Mouse (Mus musculus): ENCODE measurements around the gene Ino80b.

Ino80b gene

DNA sequence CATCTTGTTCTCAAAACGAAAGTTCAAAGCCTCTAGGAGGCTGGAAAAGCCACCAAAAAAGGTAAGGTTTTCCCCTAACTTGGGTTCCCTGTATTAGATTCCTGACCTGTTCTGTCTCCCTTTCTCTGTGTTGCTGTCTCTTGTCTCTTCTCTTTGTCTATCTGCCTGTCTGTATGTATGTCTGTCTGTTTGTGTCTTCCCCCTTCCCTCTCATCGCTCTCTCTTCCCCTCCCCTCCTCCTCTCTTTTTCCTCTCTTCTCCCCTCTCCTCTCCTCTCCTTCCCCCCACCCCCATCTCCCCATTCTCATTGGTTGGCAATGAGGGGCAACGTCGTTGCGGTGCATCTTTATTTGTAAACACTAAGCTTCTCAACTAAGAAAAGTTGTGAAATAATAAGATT lies at the start of gene Ino80b:
TSS of gene Ino80b (minus strand) at position 101 of the 400 bp plus-strand sequence.
- no peak for DNase-seq

DNA sequence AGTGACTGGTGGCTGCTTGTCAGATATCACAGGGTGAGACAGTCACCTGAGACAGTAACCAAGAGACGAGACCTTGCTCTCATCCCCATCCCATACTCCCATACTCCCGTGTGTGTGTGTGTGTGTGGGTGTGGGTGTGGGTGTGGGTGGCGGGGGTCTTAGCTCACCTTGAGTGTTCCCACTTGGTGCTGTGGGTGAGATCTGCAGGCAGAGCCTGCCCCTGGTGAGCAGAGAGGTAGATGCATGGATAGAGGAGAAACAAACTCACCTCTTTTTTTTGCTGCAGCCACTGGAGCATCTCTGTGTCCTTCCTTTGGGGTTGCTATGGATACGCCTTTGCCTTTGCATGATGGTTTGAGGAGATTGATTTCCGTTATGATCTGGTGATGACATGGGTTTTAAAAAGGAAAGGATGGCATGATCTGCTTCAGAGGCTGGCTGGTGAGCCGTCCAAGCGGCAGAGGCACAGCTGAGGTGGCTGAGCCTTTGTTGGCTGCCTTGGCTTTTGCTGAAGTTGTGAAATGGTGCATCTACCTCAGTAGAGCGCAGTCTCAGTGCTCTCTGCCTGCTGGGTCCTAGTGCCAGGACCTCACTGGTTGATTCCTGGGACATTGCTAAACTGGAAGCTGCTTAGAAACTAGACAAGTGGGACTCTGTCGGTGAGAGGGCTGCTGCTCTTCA lies 47.1 kb upstream of the Ino80b start:
- DNase-seq = no peak

DNA sequence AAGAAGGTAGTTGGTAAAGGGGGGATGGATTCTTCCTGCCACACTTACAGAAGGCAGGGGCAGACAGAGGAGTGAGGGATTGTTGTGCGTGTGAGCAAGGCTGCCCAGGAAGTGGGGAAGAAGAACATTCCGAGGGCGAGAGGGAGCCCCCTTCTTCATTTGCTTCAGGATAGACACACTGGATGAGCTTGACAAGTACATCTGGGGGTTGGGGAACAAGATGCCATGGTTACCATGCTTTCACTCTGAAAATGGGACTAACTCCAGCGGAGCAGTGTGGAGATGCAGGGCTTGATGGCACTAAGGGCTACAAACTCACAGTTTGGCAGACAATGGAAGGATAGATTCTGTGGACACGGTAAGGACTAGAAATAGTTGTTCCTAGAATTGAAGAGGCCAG lies 45.8 kb upstream of the Ino80b start:
- DNase-seq = no peak

DNA sequence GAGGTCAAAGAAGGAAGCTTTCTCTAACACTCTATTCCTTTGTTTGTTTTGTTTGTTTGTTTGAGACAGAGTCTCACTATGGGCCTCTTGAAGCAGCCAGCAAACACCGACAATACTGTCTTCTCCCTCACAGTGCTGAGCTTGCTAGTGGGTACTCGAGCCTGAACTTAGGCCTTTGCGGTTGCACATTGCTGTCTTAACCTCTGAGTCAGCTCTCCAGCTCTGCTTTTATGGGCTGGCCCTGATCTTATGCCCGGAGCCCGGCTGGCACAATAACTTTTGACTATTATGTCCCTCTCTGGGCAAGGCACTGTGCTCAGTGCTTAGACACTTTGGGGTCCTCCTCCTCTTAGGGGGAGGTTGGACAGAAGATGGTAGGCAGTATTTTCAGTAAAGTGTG lies 44.6 kb upstream of the Ino80b start:
- peak; percentile 48 to 71 for DNase-seq

DNA sequence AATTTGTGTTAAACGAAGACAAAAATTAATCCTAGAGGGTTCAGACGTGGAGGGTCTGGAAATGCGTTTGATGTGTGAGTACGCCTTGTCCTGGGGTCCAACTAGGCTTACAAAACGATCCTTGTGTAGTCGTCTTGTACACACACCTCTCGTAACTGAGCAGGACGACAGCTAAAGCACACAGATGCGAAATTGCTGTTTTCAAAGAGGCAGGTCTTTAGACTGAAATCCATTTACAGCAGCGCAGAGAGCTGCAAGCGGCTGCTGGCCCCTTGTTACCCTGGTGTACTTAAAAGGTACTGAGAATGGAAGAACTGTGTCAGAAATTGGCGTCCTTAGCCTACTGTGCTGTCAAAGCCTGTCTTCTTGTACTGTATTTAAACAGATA lies 41.0 kb upstream of the Ino80b start:
- DNase-seq = no peak

DNA sequence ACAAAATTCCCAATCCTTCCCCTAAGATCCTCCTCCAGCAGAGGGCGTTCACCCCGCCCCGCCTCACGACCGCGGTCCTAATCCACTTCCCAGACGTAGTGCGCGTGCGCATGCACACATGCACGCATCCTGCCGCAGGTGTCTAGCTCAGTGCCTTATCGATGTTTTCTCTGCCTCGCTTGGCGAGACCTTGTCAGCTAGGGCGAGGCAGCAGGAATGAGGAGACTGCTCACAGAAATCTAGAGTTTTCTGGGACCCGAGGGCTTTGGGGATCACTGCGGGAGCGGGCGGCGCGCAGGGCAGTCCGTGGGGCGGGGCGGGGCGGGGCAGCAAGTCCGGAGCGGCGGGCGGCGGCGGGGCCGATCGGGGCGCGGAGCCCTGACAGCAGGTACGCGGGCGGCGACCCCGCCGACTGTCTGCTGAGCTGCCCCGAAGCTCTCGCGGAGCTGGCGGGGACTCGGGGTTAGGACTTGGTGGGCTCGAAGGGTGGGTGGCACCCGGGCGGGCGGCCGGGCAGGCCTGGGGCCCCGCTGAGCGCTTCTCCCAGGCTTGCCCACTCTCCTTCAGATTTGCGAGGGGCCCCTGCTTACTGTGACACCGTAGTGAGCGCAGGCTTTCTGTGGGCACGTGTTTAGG lies 40.5 kb upstream of the Ino80b start, which contains the start of gene Dctn1:
TSS of gene Dctn1 (plus strand) at position 314 of the 636 bp plus-strand sequence.
- peak; percentile 97 for DNase-seq

DNA sequence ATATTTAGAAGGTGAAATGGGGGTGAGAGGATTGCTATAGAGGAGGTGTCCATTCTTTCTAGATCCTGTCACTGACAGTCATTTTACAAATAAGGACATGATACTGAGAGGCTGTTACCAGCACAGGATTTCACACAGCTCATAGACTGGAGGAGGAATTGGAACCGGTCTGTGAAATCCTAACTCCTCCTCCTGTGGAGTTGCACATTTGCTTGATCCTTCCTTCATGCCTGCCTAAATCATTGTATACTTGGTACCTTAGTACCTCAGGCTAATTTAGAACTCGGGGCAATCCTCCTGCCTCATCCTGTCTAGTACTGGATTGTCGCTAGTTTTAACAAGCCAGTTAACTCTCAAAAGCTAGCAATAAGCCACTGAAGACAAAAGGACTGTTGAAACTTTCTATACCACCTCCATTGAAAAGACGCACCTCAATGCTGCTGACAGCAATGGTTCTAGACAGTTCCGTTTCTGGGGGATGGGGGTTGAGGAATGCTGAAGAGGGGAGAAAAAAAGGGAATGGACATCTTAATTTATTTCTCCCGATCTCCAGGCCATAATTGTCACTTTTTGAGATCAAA lies 39.9 kb upstream of the Ino80b start:
- no peak for DNase-seq

DNA sequence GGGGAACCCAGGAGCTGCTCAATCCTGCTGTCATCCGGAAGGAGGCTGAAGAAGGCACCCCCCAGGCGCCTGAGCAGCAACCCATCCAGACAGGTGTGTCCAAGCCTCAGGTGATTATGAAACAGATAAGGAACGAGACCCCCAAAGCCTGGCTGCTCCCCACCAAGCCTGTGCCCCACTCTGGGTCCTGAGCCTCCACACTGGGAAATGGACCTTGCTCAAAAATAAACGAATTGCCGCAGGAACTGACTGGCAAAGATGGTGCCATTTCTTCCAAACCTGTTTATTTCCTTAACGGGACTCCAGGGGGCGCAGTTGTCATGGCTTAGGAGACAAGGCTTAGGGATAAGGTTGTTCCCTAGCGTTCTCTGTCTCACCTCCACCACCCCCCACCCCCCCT lies 37.5 kb upstream of the Ino80b start:
- DNase-seq = peak; percentile 75 to 84

DNA sequence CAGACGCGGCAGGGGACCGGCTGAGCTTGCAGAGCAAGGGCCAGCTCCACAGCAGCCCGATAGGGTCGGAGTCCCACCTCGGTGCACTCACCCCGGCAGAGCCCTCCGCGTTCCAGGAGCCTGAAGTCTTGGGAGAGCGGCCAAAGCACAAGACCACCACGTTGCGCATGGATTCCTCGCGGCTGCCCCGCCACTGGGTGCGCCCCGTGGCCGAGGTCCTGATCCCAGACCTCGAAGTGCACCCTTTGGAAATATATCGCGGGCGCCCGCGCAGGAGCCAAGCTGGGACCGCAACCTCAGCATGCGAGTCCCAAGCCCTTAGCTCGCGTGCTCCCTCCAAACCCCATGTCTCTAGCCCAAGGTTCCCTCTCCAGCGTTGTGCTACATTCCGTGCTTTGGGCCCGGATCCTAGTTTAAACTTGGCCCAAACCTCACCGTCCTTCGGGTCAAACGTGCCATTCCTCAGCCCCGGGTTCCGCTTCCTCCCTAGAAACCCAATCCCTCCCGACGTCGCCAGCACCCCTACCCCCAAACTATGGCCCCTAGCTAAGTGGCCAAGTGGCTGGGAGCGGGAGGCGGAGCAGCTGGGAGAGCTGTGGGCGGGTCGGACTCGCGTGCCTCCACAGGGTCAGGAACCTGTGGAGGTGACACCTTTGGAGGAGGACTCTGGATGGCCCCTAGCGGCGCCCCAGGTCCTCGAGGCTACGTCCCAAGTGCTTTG lies 36.9 kb upstream of the Ino80b start:
- peak; percentile 76 to 88 for DNase-seq

DNA sequence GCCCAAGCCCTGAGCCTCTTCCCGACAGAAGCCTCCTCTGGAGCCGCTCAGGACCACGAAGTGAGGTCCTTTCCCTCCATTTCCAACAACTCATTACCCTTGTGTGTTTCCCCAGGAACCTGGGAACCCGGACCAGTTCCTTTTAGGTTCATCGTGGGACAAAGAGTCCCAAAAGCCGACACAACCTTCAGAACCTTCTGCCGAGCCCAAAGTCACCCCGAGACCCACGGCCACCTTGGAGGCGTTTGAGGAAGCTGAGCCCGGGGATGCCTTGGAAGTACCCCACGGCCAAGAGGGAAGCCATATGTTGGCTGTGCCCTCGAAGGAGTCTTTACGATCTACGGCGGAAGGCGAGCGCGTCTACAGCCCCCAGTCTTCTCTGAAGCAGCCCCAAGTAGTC lies 36.2 kb upstream of the Ino80b start:
- no peak for DNase-seq

DNA sequence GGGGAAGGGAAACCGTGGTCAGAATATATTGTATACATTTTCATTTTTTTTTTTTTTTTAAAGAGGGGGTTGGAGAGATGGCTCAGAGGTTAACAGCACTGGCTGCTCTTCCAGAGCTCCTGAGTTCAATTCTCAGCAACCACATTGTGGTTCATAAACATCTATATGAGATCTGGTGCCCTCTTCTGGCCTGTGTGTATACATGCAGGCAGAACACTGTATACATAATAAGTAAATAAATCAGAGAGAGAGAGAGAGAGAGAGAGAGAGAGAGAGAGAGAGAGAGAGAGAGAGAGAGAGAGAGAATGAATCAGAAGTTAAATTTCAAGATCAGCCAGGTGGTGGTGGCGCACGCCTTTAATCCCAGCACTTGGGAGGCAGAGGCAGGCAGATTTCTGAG lies 34.2 kb upstream of the Ino80b start:
- DNase-seq = peak in 1 of 2 experiments; percentile 35

DNA sequence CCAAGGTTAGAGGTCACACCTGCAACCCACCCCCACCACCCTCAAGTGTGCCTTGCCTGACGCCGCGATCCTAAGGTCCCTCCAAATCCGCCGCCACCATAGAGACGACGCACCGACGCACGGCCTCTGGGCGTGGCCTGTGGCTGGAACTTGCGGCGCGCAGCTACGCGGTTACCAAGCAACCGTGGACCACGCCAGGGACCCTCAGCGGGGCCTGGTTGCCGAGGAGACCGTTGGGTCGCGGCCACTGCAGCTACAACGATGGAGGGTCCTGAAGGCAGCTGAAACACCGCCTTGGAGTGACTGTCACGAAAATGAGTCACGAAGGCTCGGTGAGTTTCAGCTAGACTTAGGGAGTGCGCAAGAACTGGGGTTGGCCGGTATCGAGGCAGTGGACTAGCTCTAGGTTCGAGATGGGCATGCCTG lies 31.0 kb upstream of the Ino80b start, which contains the start of the genes Wdr54 and 1700003E16Rik:
TSS of gene Wdr54 (minus strand) at position 139 of the 426 bp plus-strand sequence.
TSS of gene 1700003E16Rik (plus strand) at position 146 of the 426 bp plus-strand sequence.
- peak; percentile 63 to 75 for DNase-seq

DNA sequence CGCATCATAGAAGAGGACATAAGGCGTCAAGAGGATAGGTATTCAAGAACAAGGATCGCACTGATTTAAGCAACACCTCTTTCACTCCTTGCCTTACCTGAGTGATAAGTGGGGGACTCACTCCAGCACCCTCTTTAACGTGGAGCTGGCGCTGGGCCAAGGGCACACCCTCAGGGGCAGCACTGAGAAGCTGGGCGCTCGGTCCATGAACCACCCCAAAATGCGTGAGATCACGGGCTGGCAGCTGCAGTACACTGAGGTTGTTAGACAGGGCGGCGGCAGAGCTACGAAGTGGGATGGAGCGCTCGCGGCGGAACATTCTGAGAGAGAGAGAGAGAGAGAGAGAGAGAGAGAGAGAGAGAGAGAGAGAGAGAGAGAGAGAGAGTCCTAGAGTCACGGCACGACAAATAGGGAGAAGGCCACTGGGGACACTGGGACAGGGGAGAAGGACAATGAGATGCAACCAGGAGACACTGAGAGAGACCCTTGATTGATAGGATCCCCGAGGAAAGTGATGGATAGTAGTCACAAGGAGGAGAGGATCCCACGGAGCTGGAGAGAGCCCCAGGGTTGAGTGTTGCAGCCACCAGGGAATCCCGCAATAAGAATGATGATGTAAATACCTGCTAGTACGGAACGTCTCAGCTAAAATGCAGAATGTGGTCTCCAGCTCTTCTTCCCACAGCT lies 30.5 kb upstream of the Ino80b start:
- peak in 1 of 2 experiments; percentile 40 for DNase-seq

DNA sequence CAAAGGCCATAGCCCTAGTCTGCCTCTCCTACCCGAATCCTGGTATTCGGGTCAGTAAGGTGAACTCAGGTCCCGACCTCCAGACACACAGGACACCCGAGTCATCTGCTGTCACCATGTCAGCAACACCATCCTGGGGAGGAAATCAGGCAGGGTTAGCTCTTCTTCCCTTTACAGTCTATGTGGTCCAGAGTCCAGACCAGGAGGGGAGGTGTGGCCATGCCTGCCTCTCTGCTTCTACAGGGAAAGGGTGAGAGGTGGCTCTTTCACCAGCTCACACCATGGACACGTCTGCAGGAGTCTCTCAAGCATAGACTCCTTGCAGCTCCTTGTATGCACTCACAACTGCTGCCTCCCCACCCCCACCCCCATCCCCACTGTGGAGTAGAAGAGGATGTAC lies 28.3 kb upstream of the Ino80b start:
- DNase-seq = peak in 1 of 2 experiments; percentile 39

DNA sequence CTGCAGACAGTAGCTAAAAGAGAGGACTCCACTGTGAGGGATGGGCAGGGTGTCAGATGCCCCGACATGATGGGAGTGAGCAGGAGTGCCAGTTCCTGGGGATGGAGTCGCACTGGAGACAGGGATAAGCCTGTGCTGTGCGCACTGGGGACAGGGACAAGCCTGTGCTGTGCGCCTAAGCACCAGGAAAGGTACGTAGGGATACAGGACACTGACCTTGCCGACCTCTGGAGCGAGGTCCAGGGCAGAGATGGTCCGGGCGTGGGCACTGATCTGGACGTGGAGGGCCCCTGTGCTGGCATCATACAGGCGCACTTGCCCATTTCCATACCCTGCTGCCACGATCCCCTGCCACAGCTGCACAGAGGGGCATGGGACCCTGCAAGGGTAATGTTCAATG lies 27.8 kb upstream of the Ino80b start:
- DNase-seq = peak in 1 of 2 experiments; percentile 31

DNA sequence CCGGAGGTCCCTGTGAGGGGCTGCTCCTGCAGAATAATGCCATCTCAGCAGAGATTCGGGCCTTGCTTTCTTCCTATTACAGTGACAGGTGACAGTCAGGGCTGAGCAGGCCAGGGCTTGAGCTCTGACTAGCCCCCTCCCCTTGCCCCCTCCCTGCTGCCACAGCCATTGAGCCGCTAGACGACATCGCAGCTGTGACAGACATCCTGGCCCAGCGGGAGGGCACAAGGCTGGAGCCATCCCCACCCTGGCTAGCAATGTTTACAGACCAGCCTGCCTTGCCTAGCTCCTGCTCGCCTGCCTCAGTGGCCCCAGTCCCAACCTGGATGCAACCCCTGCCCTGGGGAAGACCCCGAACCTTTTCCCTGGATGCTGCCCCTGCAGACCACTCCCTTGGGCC lies 26.5 kb upstream of the Ino80b start:
- no peak for DNase-seq

DNA sequence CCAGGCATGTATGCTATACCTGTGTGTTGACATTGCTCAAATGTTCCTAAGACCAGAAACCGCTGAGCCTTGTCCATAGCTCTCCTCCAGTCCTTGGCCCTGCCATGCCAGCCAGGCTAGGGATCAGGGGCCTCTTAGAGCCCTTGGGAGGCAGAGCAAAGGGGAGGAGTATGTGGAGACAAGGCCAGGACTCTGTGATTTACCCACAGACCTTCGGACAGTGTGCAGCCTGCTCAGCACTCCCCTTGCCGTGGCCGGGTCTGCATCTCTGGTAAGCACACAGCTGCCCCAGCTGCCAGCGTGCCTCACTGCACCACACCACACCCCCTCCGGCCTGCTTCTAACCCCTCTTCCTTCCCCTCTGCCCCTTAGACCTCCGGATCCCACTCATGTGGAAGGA lies 22.0 kb upstream of the Ino80b start:
- DNase-seq = peak in 1 of 2 experiments; percentile 50

DNA sequence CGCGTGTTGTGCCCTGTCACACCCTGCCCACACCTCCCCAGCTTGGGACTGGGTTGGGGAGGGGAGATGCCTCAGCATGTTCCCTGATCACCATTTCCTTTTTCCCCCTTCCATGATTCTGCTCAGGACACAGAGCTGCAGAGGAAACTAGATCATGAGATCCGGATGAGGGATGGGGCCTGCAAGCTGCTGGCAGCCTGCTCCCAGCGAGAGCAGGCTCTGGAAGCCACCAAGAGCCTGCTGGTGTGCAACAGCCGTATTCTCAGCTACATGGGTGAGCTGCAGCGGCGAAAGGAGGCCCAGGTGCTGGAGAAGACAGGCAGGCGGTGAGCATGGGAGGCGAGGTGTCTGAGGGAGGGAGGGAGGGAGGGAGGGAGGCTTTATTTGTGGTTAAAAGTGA lies 20.6 kb upstream of the Ino80b start:
- no peak for DNase-seq

DNA sequence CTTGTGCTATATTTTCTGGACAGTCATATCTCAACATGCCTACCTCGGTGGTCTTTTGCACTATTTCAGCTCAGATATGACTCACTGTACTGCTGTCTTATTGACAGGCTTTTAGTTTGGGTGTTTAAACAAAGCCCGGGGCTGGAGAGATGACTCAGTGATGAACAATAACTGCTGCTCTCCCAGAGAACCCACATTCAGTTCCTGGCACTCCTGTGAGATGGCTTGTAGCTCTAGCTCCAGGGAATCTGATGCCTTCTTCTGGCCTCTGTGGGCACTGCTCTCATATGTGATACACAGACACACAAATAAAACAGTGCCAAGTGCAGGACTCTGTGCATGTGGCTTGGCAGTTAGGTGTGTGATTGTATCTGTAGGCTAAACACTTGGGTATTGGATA lies 20.0 kb upstream of the Ino80b start:
- DNase-seq = peak in 1 of 2 experiments; percentile 31

DNA sequence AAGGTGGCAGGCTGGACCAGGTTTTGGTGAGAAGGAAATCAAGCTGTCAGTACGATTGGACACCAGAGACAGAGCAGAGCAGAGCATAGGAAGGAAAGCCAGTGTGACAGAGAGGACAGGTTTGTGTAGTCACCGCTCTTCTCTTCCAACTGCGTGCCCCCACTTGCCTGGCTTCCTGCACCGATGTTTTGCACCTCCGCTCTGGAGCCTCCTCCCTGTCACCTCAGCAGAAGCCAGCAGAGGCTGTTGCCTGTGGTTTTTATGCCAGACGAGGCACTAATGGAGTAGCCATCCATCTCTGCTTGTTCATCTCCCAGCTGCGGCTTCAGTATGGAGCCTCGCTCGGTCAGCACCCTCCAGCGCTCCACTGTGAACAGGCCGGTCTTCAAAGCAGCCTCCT lies 17.7 kb upstream of the Ino80b start:
- no peak for DNase-seq

DNA sequence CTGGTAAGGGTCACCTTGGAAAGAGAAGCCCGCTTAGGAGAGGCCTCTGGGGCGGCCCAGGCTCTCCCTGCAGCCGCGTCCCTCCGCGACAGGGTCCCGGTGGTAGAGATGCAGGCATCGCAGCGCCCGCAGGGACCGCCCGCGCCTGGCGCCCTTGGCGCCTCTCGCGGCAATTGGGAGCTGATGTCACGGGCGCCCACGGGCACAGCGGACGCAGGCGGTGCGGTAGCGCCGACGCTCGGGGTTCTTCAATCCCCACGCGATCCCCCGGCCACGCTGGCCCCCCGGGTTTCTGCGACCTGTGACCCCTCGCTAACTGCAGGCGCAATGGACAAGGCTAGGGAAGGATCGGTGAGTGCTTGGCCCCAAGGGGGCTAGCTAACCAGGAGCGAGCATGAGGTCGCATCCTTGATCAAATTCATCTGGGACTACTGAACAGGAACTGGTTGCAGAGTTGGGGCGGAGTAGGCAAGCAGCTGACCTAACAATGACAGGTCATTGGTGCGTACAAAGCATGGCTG lies 17.0 kb upstream of the Ino80b start:
- peak in 1 of 2 experiments; percentile 56 for DNase-seq

DNA sequence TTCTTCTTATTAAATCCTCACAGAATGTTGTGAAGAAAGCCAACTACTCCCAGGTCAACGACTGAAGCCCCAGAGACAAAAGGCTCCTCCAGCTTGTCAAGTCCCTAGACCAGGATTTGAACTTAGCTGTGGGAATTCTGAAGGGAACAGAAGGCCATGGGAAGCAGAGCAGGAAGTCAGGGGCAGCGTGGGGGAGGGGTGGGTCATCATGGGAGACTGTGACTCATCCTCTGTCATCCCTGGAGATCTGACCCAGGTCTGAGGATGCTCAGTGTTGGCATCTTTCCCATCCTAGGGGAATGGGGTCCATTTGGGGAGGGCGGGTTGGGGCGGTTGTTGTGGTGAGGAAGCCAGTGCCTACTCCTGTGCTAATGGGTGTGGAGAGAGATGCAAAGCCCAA lies 16.4 kb upstream of the Ino80b start:
- DNase-seq = peak; percentile 48 to 56
